Mouse (Mus musculus) cerebellum, postnatal 14 days (tissue): ENCODE data around the gene Slc35b1.

Source experiments
- DNase-seq, 2 experiments: peaks; one replicate each; pipeline ENCODE4 v3.0.0; 2021; ENCODE audit warnings: mixed read lengths in 2 of 2

Gene Slc35b1

GRCm38 (mm10) chr11:95366280-95366897, 18.1 kb upstream of the Slc35b1 start:
- DNase-seq = peak; percentile 46 to 51

- no peak for DNase-seq
Measured at GRCm38 (mm10) chr11:95367011-95367735, 17.3 kb upstream of the Slc35b1 start.

GRCm38 (mm10) chr11:95368231-95368823, 16.2 kb upstream of the Slc35b1 start:
- no peak for DNase-seq

GRCm38 (mm10) chr11:95368871-95369270, 15.6 kb upstream of the Slc35b1 start:
- DNase-seq = no peak

GRCm38 (mm10) chr11:95369964-95370890, 14.3 kb upstream of the Slc35b1 start:
- no peak for DNase-seq

GRCm38 (mm10) chr11:95371182-95371581, 13.3 kb upstream of the Slc35b1 start:
- DNase-seq = no peak

GRCm38 (mm10) chr11:95378926-95379325, 5.6 kb upstream of the Slc35b1 start:
- no peak for DNase-seq

- DNase-seq = no peak
Measured at GRCm38 (mm10) chr11:95379552-95379951, 4.9 kb upstream of the Slc35b1 start.

GRCm38 (mm10) chr11:95380711-95381110, 3.8 kb upstream of the Slc35b1 start:
- no peak for DNase-seq

- no peak for DNase-seq
Measured at GRCm38 (mm10) chr11:95381146-95381545, 3.3 kb upstream of the Slc35b1 start.

- no peak for DNase-seq
Measured at GRCm38 (mm10) chr11:95383331-95383986, 1.0 kb upstream of the Slc35b1 start.

- no peak for DNase-seq
Measured at GRCm38 (mm10) chr11:95384004-95384318, 531 bp upstream of the Slc35b1 start.

- no peak for DNase-seq
Measured at GRCm38 (mm10) chr11:95384973-95385320, 455 bp downstream of the Slc35b1 start.

GRCm38 (mm10) chr11:95387354-95387753, 2.9 kb downstream of the Slc35b1 start:
- no peak for DNase-seq

- peak; percentile 60 to 67 for DNase-seq
Measured at GRCm38 (mm10) chr11:95389006-95389405, 4.5 kb downstream of the Slc35b1 start.

GRCm38 (mm10) chr11:95390420-95390819, 5.9 kb downstream of the Slc35b1 start:
- no peak for DNase-seq

GRCm38 (mm10) chr11:95391201-95391600, 6.7 kb downstream of the Slc35b1 start:
- DNase-seq = no peak

- DNase-seq = peak; percentile 68 to 79
Measured at GRCm38 (mm10) chr11:95391743-95392142, 7.3 kb downstream of the Slc35b1 start.

GRCm38 (mm10) chr11:95392223-95392667, 7.8 kb downstream of the Slc35b1 start:
- DNase-seq = peak; percentile 94

GRCm38 (mm10) chr11:95392708-95393499, 8.4 kb downstream of the Slc35b1 start:
- peak in 1 of 2 experiments; percentile 53 for DNase-seq

GRCm38 (mm10) chr11:95393500-95393816, 9.0 kb downstream of the Slc35b1 start:
- DNase-seq = no peak

GRCm38 (mm10) chr11:95394112-95394511, 9.6 kb downstream of the Slc35b1 start:
- peak; percentile 52 to 61 for DNase-seq
